ENCODE assay signal across 19 mouse cellular contexts in genomic region chr7:126168584-126168983, GRCm38 (mm10). TPM values are rescaled to one million over a fixed set of nuclear protein-coding genes. Genes with fewer than 3 reads are reported as not detected.
DNase-seq lines count a peak whose midpoint lies in the region; ATAC-seq and TF ChIP-seq lines count a peak whose summit lies in the region.
"Had no signal": no experiment of that assay in that cellular context is flagged by ENCODE, and none has a peak within 500 bp of the region (broad histone marks: within the 10 kb centered on the region; RNA-seq: fewer than 3 reads in every experiment).

No protein-coding gene starts in this region.

- no peak overlapping the region for H3K27ac ChIP-seq in liver, adult 2 months (replicated peaks; ENCODE audit: insufficient read depth, low read depth, low read length)
- no peak overlapping the region for H3K27ac ChIP-seq in liver, embryonic 11.5 days (ENCODE audit: low read depth, low read length)
- peak overlapping the region; percentile 19; the same call in 1 of the 2 replicates for H3K27ac ChIP-seq in stomach, embryonic 16.5 days (ENCODE audit: low read length)
- no peak overlapping the region for H3K27ac ChIP-seq in left cerebral cortex, adult 2 months
- H3K27ac ChIP-seq: embryonic facial prominence, embryonic 15.5 days; forebrain, embryonic 10.5 days; hindbrain, embryonic 10.5 days; hindbrain, embryonic 14.5 days had no signal

- DNase-seq in liver, adult 2 months (ENCODE audit: extremely low read depth, low read depth, low spot score): peak; percentile 55
- no peak for DNase-seq in liver, embryonic 11.5 days (ENCODE audit: low spot score)
- peak; percentile 40 for DNase-seq in 416B (ENCODE audit: low read depth)
- DNase-seq in left cerebral cortex, adult 2 months (ENCODE audit: extremely low spot score in 1 of 2, low spot score in 2 of 2): no peak
- no peak for DNase-seq in spleen, postnatal 4 days (ENCODE audit: low spot score in 2 of 2)
- DNase-seq: adrenal gland, adult 8-10 months; cerebellum, adult 11-12 months; cerebellum, adult 9-10 months; cerebellum, postnatal 25 days; gastrocnemius, postnatal 36 days had no signal

- no peaks in the 10 kb centered on the region for H3K9me3 ChIP-seq in liver, embryonic 11.5 days (ENCODE audit: control insufficient read depth, low read length)
- H3K9me3 ChIP-seq in stomach, embryonic 16.5 days (replicated peaks; ENCODE audit: control insufficient read depth, low read length): no peaks in the 10 kb centered on the region
- H3K9me3 ChIP-seq: embryonic facial prominence, embryonic 15.5 days; forebrain, embryonic 10.5 days; hindbrain, embryonic 10.5 days had no signal

- H3K9ac ChIP-seq in liver, adult 2 months (ENCODE audit: low read depth, low read length): no peak overlapping the region
- H3K9ac ChIP-seq in liver, embryonic 11.5 days (ENCODE audit: low read depth, low read length): no peak overlapping the region
- no peak overlapping the region for H3K9ac ChIP-seq in stomach, embryonic 16.5 days (ENCODE audit: low read length)
- H3K9ac ChIP-seq: embryonic facial prominence, embryonic 15.5 days; heart, embryonic 12.5 days; hindbrain, embryonic 14.5 days had no signal

- H3K79me2 ChIP-seq in liver, adult 2 months (ENCODE audit: control insufficient read depth, insufficient read depth, low read length): peaks cover 8% of the 10 kb centered on the region; the same call in 1 of the 2 replicates

- peaks cover 18% of the 10 kb centered on the region for H3K36me3 ChIP-seq in liver, adult 2 months (ENCODE audit: control insufficient read depth, insufficient read depth, low read length)
- peaks cover 18% of the 10 kb centered on the region for H3K36me3 ChIP-seq in liver, embryonic 11.5 days (ENCODE audit: control insufficient read depth, insufficient read depth, low read length)
- H3K36me3 ChIP-seq in stomach, embryonic 16.5 days (ENCODE audit: control insufficient read depth, insufficient read depth, low read length): peaks cover 9% of the 10 kb centered on the region; the same call in 1 of the 2 replicates

- TF ChIP-seq CTCF in liver, adult 2 months (IDR thresholded peaks at IDR 0.05; ENCODE audit: low read depth, low read length): no peak
- TF ChIP-seq CTCF in left cerebral cortex, adult 2 months (IDR thresholded peaks at IDR 0.05): no peak

- no peak overlapping the region for H3K4me3 ChIP-seq in liver, adult 2 months (ENCODE audit: insufficient read depth, low read depth, low read length)
- no peak overlapping the region for H3K4me3 ChIP-seq in liver, embryonic 11.5 days (ENCODE audit: low read depth, low read length)
- H3K4me3 ChIP-seq in stomach, embryonic 16.5 days (replicated peaks; ENCODE audit: low read length): no peak overlapping the region
- H3K4me3 ChIP-seq in left cerebral cortex, adult 2 months: no peak overlapping the region
- H3K4me3 ChIP-seq: embryonic facial prominence, embryonic 15.5 days; erythroblast, embryonic 14.5 days; forebrain, embryonic 10.5 days; heart, embryonic 12.5 days; hindbrain, embryonic 10.5 days had no signal

- WGBS in liver, adult 2 months: 59% methylated on average over 6 of the region's 6 CpGs
- 71% methylated on average over 6 of the region's 6 CpGs for WGBS in liver, embryonic 11.5 days
- WGBS in stomach, embryonic 16.5 days: 72% methylated on average over 6 of the region's 6 CpGs

- no peak for ATAC-seq in liver, embryonic 11.5 days (replicated peaks; ENCODE audit: low FRiP score)
- ATAC-seq in granulocyte monocyte progenitor cell, adult 5-6 weeks (replicated peaks; ENCODE audit: poor library complexity, severe bottlenecking): peak; percentile 65
- peak; percentile 80; the same call in 1 of the 2 replicates for ATAC-seq in stomach, embryonic 16.5 days (ENCODE audit: insufficient read depth, low FRiP score)
- ATAC-seq: forebrain, embryonic 14.5 days had no signal

- no peak overlapping the region for H3K4me2 ChIP-seq in liver, embryonic 11.5 days
- H3K4me2 ChIP-seq in stomach, embryonic 16.5 days (ENCODE audit: low read depth, low read length): no peak overlapping the region
- H3K4me2 ChIP-seq: embryonic facial prominence, embryonic 15.5 days; heart, embryonic 12.5 days; hindbrain, embryonic 14.5 days had no signal

- TF ChIP-seq POLR2A in liver, adult 2 months (IDR thresholded peaks at IDR 0.05; ENCODE audit: extremely low read depth, insufficient read depth, low read length): no peak

- H3K4me1 ChIP-seq in liver, adult 2 months (ENCODE audit: control insufficient read depth, insufficient read depth, low read length): peaks cover 6% of the 10 kb centered on the region; the same call in 1 of the 2 replicates
- peaks cover 4% of the 10 kb centered on the region; the same call in 1 of the 2 replicates for H3K4me1 ChIP-seq in liver, embryonic 11.5 days (replicated peaks; ENCODE audit: control insufficient read depth, insufficient read depth, low read length)
- H3K4me1 ChIP-seq in stomach, embryonic 16.5 days (ENCODE audit: control insufficient read depth, insufficient read depth, low read length): no peaks in the 10 kb centered on the region
- H3K4me1 ChIP-seq: embryonic facial prominence, embryonic 15.5 days; forebrain, embryonic 10.5 days; hindbrain, embryonic 10.5 days had no signal

- intact Hi-C loops in left cerebral cortex, adult 2 months (cut with DNase I): no loop called here

- H3K27me3 ChIP-seq in liver, adult 2 months (ENCODE audit: control insufficient read depth, insufficient read depth, low read length): no peaks in the 10 kb centered on the region
- no peaks in the 10 kb centered on the region for H3K27me3 ChIP-seq in liver, embryonic 11.5 days (replicated peaks; ENCODE audit: control insufficient read depth, insufficient read depth, low read length)
- H3K27me3 ChIP-seq in stomach, embryonic 16.5 days (ENCODE audit: control insufficient read depth, insufficient read depth, low read length): no peaks in the 10 kb centered on the region
- H3K27me3 ChIP-seq: embryonic facial prominence, embryonic 15.5 days; heart, embryonic 12.5 days had no signal

RNA-seq across cellular contexts. Expression of gene Xpo6, which starts 31.7 kb away (rescaled TPM):
- total RNA-seq in liver, adult 2 months (2014; rRNA removed): 15.0 and 25.9 TPM in 2 replicates
- polyA plus RNA-seq in liver, adult 2 months (2012; rRNA removed): 65.5 and 79.2 TPM in 2 replicates
- 58.7 and 59.7 TPM in 2 replicates for polyA plus RNA-seq in liver, embryonic 11.5 days (2014; fragmentation: Nextera tagmentation; extraction: Ambion mirVana)
- total RNA-seq in granulocyte monocyte progenitor cell, adult 5-6 weeks (2014; fragmentation: Nextera tagmentation): 143 and 157 TPM in 2 replicates
- 30.7 and 47.1 TPM in 2 replicates for total RNA-seq in granulocyte monocyte progenitor cell, adult 5-6 weeks (2017)
- polyA plus RNA-seq in stomach, embryonic 16.5 days (2015; fragmentation: Nextera tagmentation; extraction: Ambion mirVana): 35.4 and 36.9 TPM in 2 replicates
- total RNA-seq in left cerebral cortex, adult 2 months (2021): 100 to 1,000 TPM in 1 of 2 experiments, 10 to 100 TPM in 1; 92.7 to 102 TPM

Comparison
In these comparisons a context has a peak if more than half of its experiments do, and no peak if none do; other contexts are left out.
1. DNase-seq: peak in liver, adult 2 months (single experiment) and 416B (single experiment); none in liver, embryonic 11.5 days (single experiment), left cerebral cortex, adult 2 months (0 of 2) and spleen, postnatal 4 days (0 of 2).